Mouse (Mus musculus): ENCODE measurements around the gene Ednra. TPM values are rescaled to one million over a fixed set of nuclear protein-coding genes. Genes with fewer than 3 reads are reported as not detected.

Ednra gene
- total and polyA plus RNA-seq, 2 experiments from 2014 or later: 3.5 to 3.8 TPM

DNA sequence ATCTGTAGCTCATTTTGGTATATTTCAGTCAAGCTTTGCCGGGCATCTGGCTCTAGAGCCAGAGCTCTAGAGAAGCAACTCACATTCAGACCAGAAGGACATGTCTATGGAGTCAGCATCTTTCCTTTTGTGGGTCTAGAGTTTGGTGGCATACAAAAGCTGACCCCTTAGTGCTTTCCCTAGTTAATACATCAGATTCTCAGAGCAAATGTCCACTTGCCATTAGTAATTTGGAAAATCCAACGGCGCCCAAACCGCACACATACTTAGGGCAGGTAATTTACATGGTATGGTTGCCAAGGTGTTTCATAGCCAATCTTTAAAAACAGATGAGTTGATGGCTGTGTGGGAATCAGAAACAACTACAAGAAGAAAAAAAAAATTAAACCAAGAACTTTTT is 1.2 kb downstream of the Ednra start:
- no peaks in the 10 kb centered on the region for H3K9me3 ChIP-seq (ENCODE audit: low read length)
- H3K36me3 ChIP-seq (ENCODE audit: insufficient read depth): no peaks in the 10 kb centered on the region
- no peak for TF ChIP-seq CTCF (IDR thresholded peaks at IDR 0.05; ENCODE audit: low read depth)
- peak overlapping the region; percentile 78 for H3K4me2 ChIP-seq (ENCODE audit: low read depth)
- no peak overlapping the region for H3K27ac ChIP-seq (ENCODE audit: low read depth, low read length)
- ATAC-seq (no peak), DNase-seq (no peak)
- H3K9ac ChIP-seq: no peak overlapping the region
- H3K27me3 ChIP-seq (ENCODE audit: insufficient read depth, low read length): no peaks in the 10 kb centered on the region
- WGBS: 95% methylated on average over 4 of the region's 4 CpGs
- H3K4me1 ChIP-seq (ENCODE audit: insufficient read depth): 0 out of 2 replicates have a peak, but pooled peaks cover 4% of the 10 kb centered on the region
- H3K4me3 ChIP-seq (ENCODE audit: low read depth, low read length): no peak overlapping the region

DNA sequence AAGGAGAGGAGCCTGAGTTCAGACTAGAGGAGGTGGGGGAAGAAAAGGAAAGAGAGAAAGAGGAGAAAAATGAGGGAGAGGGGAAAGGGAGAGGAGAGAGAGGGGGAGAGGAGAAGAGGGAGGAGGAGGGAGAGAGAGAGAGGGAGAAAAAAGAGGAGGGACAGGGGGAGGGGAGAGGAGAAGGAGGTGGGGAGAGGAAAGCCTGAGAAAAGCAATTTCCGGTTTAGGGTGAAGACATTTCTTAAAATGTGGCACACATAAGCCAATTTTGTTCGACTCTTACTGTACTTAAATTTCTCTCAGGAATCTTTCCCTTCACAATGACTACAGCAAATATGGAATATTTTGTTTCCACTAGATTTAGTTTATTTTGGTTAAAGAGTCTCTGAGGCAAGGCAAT is 5.3 kb downstream of the Ednra start:
- ATAC-seq (no peak), DNase-seq (no peak)
- Histone ChIP-seq H3K4me3 (ENCODE audit: low read depth, low read length) (no peak overlapping the region), H3K27me3 (ENCODE audit: insufficient read depth, low read length) (no peaks in the 10 kb centered on the region), H3K9ac (no peak overlapping the region), H3K9me3 (ENCODE audit: low read length) (no peaks in the 10 kb centered on the region), H3K36me3 (ENCODE audit: insufficient read depth) (no peaks in the 10 kb centered on the region), H3K4me1 (ENCODE audit: insufficient read depth) (no peaks in the 10 kb centered on the region), H3K27ac (ENCODE audit: low read depth, low read length) (no peak overlapping the region), H3K4me2 (ENCODE audit: low read depth) (no peak overlapping the region)
- WGBS: 87% methylated on average over 2 of the region's 2 CpGs
- TF ChIP-seq CTCF (IDR thresholded peaks at IDR 0.05; ENCODE audit: low read depth): no peak

DNA sequence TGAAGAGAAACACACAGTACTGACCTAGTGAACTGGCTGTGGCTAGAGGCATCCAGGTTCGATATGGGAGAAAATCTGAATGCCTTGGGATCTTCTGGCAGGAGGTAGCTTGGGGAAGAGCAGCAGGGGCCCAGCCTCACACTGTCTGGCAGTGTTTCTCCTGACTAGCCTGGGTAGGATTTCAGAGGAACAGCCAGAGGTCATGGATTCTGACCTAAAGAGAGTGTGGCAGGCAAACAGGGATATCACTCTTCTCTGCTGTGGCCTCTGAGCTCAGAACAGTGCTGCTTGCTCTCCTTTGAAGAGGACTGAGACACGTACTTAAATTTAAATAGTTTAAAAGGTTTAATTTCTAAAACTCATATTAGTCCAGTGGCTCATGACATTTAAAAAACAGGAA is 7.2 kb downstream of the Ednra start:
- Histone ChIP-seq H3K9me3 (ENCODE audit: low read length) (no peaks in the 10 kb centered on the region), H3K27me3 (ENCODE audit: insufficient read depth, low read length) (no peaks in the 10 kb centered on the region), H3K4me2 (ENCODE audit: low read depth) (no peak overlapping the region), H3K4me3 (ENCODE audit: low read depth, low read length) (no peak overlapping the region), H3K4me1 (ENCODE audit: insufficient read depth) (no peaks in the 10 kb centered on the region), H3K27ac (ENCODE audit: low read depth, low read length) (no peak overlapping the region), H3K9ac (no peak overlapping the region), H3K36me3 (ENCODE audit: insufficient read depth) (no peaks in the 10 kb centered on the region)
- no peak for TF ChIP-seq CTCF (IDR thresholded peaks at IDR 0.05; ENCODE audit: low read depth)
- WGBS: 71% methylated on average over 2 of the region's 2 CpGs
- ATAC-seq (no peak), DNase-seq (no peak)

DNA sequence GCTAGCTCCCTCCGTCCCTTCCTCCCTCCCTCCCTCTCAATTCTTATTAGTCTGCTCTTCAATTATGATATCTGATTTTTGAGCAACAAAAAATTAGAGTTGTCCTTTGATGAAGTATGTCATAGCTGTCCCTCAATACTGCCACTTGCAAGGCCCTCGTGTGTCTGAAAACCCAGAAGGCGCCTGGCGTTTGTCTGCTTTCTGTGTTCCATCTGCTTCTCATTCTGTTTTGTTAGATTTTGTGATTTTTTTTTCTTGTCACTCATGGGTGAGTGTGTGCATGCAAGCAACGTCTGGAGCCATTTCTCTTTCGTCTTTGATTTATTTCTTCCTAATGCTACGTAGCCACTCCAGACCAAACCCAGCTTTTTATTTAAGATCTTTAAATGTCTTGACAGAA is 9.8 kb downstream of the Ednra start:
- TF ChIP-seq CTCF (IDR thresholded peaks at IDR 0.05; ENCODE audit: low read depth): no peak
- DNase-seq: peak; percentile 63
- ATAC-seq: peak; percentile 79

DNA sequence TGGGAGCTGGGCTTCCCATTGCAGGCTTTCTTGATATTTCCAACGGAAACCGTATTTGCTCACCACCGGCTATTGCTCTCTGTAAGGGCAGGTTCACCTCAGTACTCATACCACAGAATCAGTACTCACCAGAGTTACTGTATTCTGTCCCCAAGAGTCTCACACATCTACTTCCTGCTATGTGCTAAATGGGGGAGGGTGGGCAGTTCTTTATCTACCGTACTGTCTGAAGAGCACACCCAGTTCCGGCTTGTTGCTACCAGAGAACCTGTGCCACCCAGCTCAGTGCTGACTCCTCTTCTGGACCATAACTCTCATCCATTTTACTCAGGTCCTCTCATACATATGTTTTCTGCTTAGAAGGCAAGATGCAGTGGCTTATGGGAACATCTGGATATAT is 10.6 kb downstream of the Ednra start:
- no peak for TF ChIP-seq CTCF (IDR thresholded peaks at IDR 0.05; ENCODE audit: low read depth)
- DNase-seq (no peak), ATAC-seq (no peak)
- H3K36me3 ChIP-seq (ENCODE audit: insufficient read depth): no peaks in the 10 kb centered on the region
- no peaks in the 10 kb centered on the region for H3K9me3 ChIP-seq (ENCODE audit: low read length)
- no peak overlapping the region for H3K27ac ChIP-seq (ENCODE audit: low read depth, low read length)
- H3K4me3 ChIP-seq (ENCODE audit: low read depth, low read length): no peak overlapping the region
- H3K27me3 ChIP-seq (ENCODE audit: insufficient read depth, low read length): no peaks in the 10 kb centered on the region
- no peak overlapping the region for H3K4me2 ChIP-seq (ENCODE audit: low read depth)
- H3K4me1 ChIP-seq (ENCODE audit: insufficient read depth): no peaks in the 10 kb centered on the region
- no peak overlapping the region for H3K9ac ChIP-seq
- 94% methylated on average over 5 of the region's 5 CpGs for WGBS

More for the DNA sequence above, 9.8 kb downstream of the Ednra start:
- no peak overlapping the region; the same call in 1 of the 2 replicates for H3K27ac ChIP-seq (ENCODE audit: low read depth, low read length)
- H3K4me2 ChIP-seq (ENCODE audit: low read depth): no peak overlapping the region
- no peaks in the 10 kb centered on the region for H3K27me3 ChIP-seq (ENCODE audit: insufficient read depth, low read length)
- H3K4me3 ChIP-seq (ENCODE audit: low read depth, low read length): no peak overlapping the region
- H3K9me3 ChIP-seq (ENCODE audit: low read length): no peaks in the 10 kb centered on the region
- H3K36me3 ChIP-seq (ENCODE audit: insufficient read depth): no peaks in the 10 kb centered on the region
- H3K9ac ChIP-seq: no peak overlapping the region
- 50% methylated on average over 7 of the region's 7 CpGs for WGBS
- no peaks in the 10 kb centered on the region for H3K4me1 ChIP-seq (ENCODE audit: insufficient read depth)

DNA sequence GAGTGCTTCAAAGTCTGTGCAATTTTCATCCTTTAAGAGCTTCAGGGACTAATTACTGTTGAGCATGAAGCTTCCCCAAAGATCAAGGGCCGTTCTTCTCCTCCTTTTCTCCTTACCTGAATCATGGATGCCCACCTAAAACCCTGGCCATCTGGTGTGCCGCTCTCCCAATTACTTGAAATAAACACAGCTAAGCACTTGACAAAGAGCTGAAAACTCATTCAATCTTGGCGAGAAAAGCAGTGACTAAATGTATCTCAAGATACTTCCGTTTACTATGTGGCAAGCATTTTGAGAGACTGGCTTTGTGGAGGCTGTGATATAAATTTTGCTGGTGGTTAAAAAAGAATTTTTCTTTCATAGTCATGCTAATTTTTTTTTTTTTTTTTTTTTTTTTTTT is 19.5 kb downstream of the Ednra start:
- TF ChIP-seq CTCF (IDR thresholded peaks at IDR 0.05; ENCODE audit: low read depth): no peak
- no peak overlapping the region for H3K9ac ChIP-seq
- ATAC-seq (no peak), DNase-seq (no peak)
- no peaks in the 10 kb centered on the region for H3K4me1 ChIP-seq (ENCODE audit: insufficient read depth)
- no peaks in the 10 kb centered on the region for H3K9me3 ChIP-seq (ENCODE audit: low read length)
- no peak overlapping the region for H3K4me3 ChIP-seq (ENCODE audit: low read depth, low read length)
- H3K27me3 ChIP-seq (ENCODE audit: insufficient read depth, low read length): no peaks in the 10 kb centered on the region
- no peak overlapping the region for H3K27ac ChIP-seq (ENCODE audit: low read depth, low read length)
- H3K4me2 ChIP-seq (ENCODE audit: low read depth): no peak overlapping the region
- no peaks in the 10 kb centered on the region for H3K36me3 ChIP-seq (ENCODE audit: insufficient read depth)
- WGBS: 80% methylated on average over 4 of the region's 4 CpGs

DNA sequence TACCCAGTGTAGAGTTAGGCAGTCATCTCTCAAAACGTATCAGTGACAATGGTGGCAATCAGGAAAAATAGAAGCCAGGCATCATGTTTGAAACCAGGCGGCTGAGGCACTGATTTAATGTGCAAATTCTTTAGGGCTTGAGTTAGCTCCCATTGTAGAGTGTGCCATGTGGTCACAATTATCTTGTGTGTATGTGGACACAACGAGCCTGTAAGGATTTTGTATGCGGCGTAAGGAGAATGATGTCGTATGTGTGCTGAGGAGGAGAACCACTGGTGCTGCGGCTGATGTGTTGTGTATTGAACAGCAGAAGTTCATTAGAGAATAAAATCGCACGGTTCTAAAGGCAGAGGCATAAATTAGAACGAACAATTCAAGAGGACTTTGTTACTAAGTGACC is 26.2 kb downstream of the Ednra start:
- DNase-seq (no peak), ATAC-seq (no peak)
- 39% methylated on average over 10 of the region's 10 CpGs for WGBS
- H3K27me3 ChIP-seq (ENCODE audit: insufficient read depth, low read length): no peaks in the 10 kb centered on the region
- TF ChIP-seq CTCF (IDR thresholded peaks at IDR 0.05; ENCODE audit: low read depth): no peak
- no peaks in the 10 kb centered on the region for H3K36me3 ChIP-seq (ENCODE audit: insufficient read depth)
- no peaks in the 10 kb centered on the region for H3K4me1 ChIP-seq (ENCODE audit: insufficient read depth)
- no peak overlapping the region for H3K4me2 ChIP-seq (ENCODE audit: low read depth)
- H3K27ac ChIP-seq (ENCODE audit: low read depth, low read length): no peak overlapping the region
- no peak overlapping the region for H3K4me3 ChIP-seq (ENCODE audit: low read depth, low read length)
- H3K9me3 ChIP-seq (ENCODE audit: low read length): no peaks in the 10 kb centered on the region
- no peak overlapping the region for H3K9ac ChIP-seq

DNA sequence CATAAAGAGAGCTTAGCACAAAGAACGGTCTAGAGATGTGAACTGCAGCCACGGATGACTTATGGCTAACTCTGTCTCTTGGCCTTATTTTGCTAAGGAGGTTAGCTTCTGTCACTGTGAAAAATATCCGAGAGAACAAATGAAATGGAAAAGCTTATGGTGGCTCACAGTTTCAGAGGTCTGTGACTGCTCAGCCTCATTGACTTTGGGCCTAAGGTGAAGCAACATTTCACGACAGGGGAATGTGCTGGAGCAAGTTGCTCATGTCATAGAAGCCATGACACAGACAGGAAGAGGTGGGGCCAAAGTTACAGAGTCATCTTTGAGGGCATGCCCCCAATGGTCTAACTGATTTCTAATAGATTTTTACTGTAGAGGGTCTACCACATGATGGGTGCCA is 28.1 kb downstream of the Ednra start:
- WGBS: 94% methylated on average over 4 of the region's 4 CpGs
- H3K27me3 ChIP-seq (ENCODE audit: insufficient read depth, low read length): no peaks in the 10 kb centered on the region
- H3K4me3 ChIP-seq (ENCODE audit: low read depth, low read length): no peak overlapping the region
- no peaks in the 10 kb centered on the region for H3K36me3 ChIP-seq (ENCODE audit: insufficient read depth)
- no peaks in the 10 kb centered on the region for H3K4me1 ChIP-seq (ENCODE audit: insufficient read depth)
- no peak overlapping the region for H3K4me2 ChIP-seq (ENCODE audit: low read depth)
- H3K9ac ChIP-seq: no peak overlapping the region
- H3K9me3 ChIP-seq (ENCODE audit: low read length): no peaks in the 10 kb centered on the region
- no peak for TF ChIP-seq CTCF (IDR thresholded peaks at IDR 0.05; ENCODE audit: low read depth)
- DNase-seq: no peak
- no peak for ATAC-seq
- H3K27ac ChIP-seq (ENCODE audit: low read depth, low read length): no peak overlapping the region

Data from forebrain, postnatal 0 days (tissue).